Mouse (Mus musculus) G1E (cell line): ENCODE data around the gene Pam16.

Experiments
- CTCF ChIP-seq: IDR thresholded peaks from 2 replicates; pipeline ENCODE4 v1.5.1; 2012; ENCODE audit warnings: low read depth, low read length, inconsistent platforms, mixed read lengths
- GATA1 ChIP-seq: IDR thresholded peaks from 2 replicates; pipeline ENCODE4 v1.6.1; 2012; ENCODE audit warnings: borderline replicate concordance, low read length, inconsistent platforms, mixed read lengths
- GATA2 ChIP-seq: IDR thresholded peaks from 2 replicates; pipeline ENCODE4 v1.6.1; 2012; ENCODE audit warnings: low read depth, low read length, inconsistent platforms, borderline replicate concordance
- POLR2AphosphoS5 ChIP-seq: IDR thresholded peaks from 2 replicates; pipeline ENCODE4 v1.6.1; 2012; ENCODE audit warnings: low read depth, low read length, inconsistent platforms; ENCODE audit not compliant: insufficient replicate concordance
- TAL1 ChIP-seq: conservative IDR thresholded peaks from 2 replicates; pipeline ENCODE4 v1.6.1; 2012; ENCODE audit warnings: low read depth, low read length, inconsistent platforms, mixed read lengths

DNA sequence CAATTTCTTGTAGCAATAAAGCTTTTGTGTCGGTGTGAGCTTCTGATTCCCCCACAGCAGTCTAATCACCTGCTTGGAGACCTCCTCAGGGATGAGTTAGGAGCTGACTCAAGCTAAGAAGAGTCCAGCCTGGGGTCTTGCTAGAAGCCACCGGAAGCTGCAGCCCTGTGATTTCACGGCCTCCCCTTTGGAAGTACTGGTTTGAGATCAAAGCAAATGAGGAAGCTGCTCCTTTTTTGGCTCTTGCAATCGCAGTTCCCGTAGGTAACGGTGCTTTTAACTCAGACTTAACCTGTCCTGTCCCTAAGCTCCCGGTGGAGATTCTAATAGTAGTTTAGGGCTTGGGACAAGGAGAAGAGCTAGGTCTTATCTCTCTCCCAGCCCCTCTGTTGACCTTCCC lies 46.2 kb downstream of the Pam16 start:
- TF ChIP-seq CTCF, result no peak
- no peak for TF ChIP-seq GATA1
- TF ChIP-seq TAL1, result no peak
- no peak for TF ChIP-seq POLR2AphosphoS5
- TF ChIP-seq GATA2, result no peak
